ENCODE assay signal across 10 mouse cellular contexts in the genomic region with DNA sequence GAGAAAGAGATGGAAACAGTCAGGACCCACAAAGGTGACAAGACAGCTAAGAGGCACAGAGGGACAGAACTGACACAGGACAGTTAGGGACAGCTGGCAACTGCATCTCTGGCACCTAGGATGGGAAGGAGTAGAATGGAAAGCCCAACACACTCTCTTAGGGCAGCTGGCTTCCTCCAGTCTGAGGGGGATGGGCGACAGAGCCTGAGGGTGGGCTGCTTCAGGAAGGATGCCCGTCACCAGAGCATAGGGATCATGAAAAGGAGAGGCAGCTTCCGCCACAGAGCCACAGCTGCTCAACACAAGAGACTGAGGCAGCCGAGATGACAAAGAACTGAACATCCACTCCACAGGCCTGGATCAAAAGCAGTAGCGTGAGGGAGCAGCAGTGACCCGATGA. TPM values are rescaled to one million over a fixed set of nuclear protein-coding genes. Genes with fewer than 3 reads are reported as not detected.
A peak's percentile ranks its signal among the peaks of the same experiment; 100 is the strongest.
DNase-seq lines count a peak whose midpoint lies in the region; ATAC-seq and TF ChIP-seq lines count a peak whose summit lies in the region.
"Had no signal": no experiment of that assay in that cellular context is flagged by ENCODE, and none has a peak within 500 bp of the region (broad histone marks: within the 10 kb centered on the region; RNA-seq: fewer than 3 reads in every experiment).

No protein-coding gene starts in this region.

- no peak overlapping the region for H3K4me3 ChIP-seq in neural tube, embryonic 12.5 days
- no peak overlapping the region for H3K4me3 ChIP-seq in limb, embryonic 15.5 days
- H3K4me3 ChIP-seq in stomach, postnatal 0 days (ENCODE audit: low read depth, low read length): no peak overlapping the region

- ATAC-seq in frontal cortex, adult (ENCODE audit: low TSS enrichment): peak; percentile 4; the same call in 1 of the 2 replicates
- ATAC-seq in neural tube, embryonic 12.5 days (ENCODE audit: low FRiP score, low read depth): peak; percentile 71
- no peak for ATAC-seq in limb, embryonic 15.5 days (ENCODE audit: insufficient number of reproducible peaks, low FRiP score, low TSS enrichment, low read depth)
- ATAC-seq in stomach, postnatal 0 days (ENCODE audit: low FRiP score, low TSS enrichment): no peak

- peaks cover 39% of the 10 kb centered on the region for H3K36me3 ChIP-seq in neural tube, embryonic 12.5 days
- peaks cover 49% of the 10 kb centered on the region for H3K36me3 ChIP-seq in limb, embryonic 15.5 days
- H3K36me3 ChIP-seq in stomach, postnatal 0 days (ENCODE audit: control insufficient read depth, insufficient read depth, low read length): peaks cover 3% of the 10 kb centered on the region; the same call in 1 of the 2 replicates

- no peak overlapping the region; the same call in 1 of the 2 replicates for H3K9ac ChIP-seq in neural tube, embryonic 12.5 days
- H3K9ac ChIP-seq in limb, embryonic 15.5 days: no peak overlapping the region
- 0 out of 2 replicates have a peak overlapping the region, but pooled peaks have one; percentile 23 for H3K9ac ChIP-seq in stomach, postnatal 0 days (ENCODE audit: low read length)
- H3K9ac ChIP-seq: liver, embryonic 14.5 days had no signal

- no peaks in the 10 kb centered on the region for H3K27me3 ChIP-seq in neural tube, embryonic 12.5 days (replicated peaks)
- no peaks in the 10 kb centered on the region for H3K27me3 ChIP-seq in limb, embryonic 15.5 days
- no peaks in the 10 kb centered on the region for H3K27me3 ChIP-seq in stomach, postnatal 0 days (ENCODE audit: control insufficient read depth, insufficient read depth, low read length)

- TF ChIP-seq CTCF in stomach, postnatal 0 days (IDR thresholded peaks at IDR 0.05; ENCODE audit: low read depth): no peak

- H3K4me1 ChIP-seq in neural tube, embryonic 12.5 days: peaks cover 9% of the 10 kb centered on the region; the same call in 1 of the 2 replicates
- H3K4me1 ChIP-seq in limb, embryonic 15.5 days: peaks cover 12% of the 10 kb centered on the region
- H3K4me1 ChIP-seq in stomach, postnatal 0 days (replicated peaks; ENCODE audit: control insufficient read depth, insufficient read depth): peaks cover 6% of the 10 kb centered on the region; the same call in 1 of the 2 replicates

- H3K4me2 ChIP-seq in neural tube, embryonic 12.5 days (replicated peaks): no peak overlapping the region
- no peak overlapping the region for H3K4me2 ChIP-seq in limb, embryonic 15.5 days
- no peak overlapping the region for H3K4me2 ChIP-seq in stomach, postnatal 0 days (replicated peaks; ENCODE audit: low read depth)

- DNase-seq in frontal cortex, postnatal 36 days (ENCODE audit: low spot score in 2 of 2): no peak
- DNase-seq in neural tube, embryonic 10.5 days (ENCODE audit: extremely low spot score, low spot score): no peak
- DNase-seq in stomach, postnatal 0 days (ENCODE audit: low spot score): no peak
- no peak for DNase-seq in gastrocnemius, postnatal 4 days (ENCODE audit: low spot score in 2 of 2)
- no peak for DNase-seq in kidney, postnatal 25 days
- DNase-seq: spleen, adult 18-20 months had no signal

- WGBS in neural tube, embryonic 12.5 days: 55% methylated on average over 6 of the region's 6 CpGs
- 49% methylated on average over 6 of the region's 6 CpGs for WGBS in limb, embryonic 15.5 days
- WGBS in stomach, postnatal 0 days: 66% methylated on average over 6 of the region's 6 CpGs

- no peak overlapping the region for H3K27ac ChIP-seq in neural tube, embryonic 12.5 days
- peak overlapping the region; percentile 65; the same call in 1 of the 2 replicates for H3K27ac ChIP-seq in limb, embryonic 15.5 days
- H3K27ac ChIP-seq in stomach, postnatal 0 days (replicated peaks): peak overlapping the region; percentile 63; the same call in 1 of the 2 replicates
- H3K27ac ChIP-seq: liver, embryonic 14.5 days had no signal

- TF ChIP-seq EP300 in stomach, postnatal 0 days (optimal IDR thresholded peaks at IDR 0.05): no peak

- no peaks in the 10 kb centered on the region for H3K9me3 ChIP-seq in neural tube, embryonic 12.5 days
- H3K9me3 ChIP-seq in limb, embryonic 15.5 days: no peaks in the 10 kb centered on the region
- H3K9me3 ChIP-seq in stomach, postnatal 0 days (ENCODE audit: control insufficient read depth, low read length): no peaks in the 10 kb centered on the region

RNA-seq across cellular contexts. Expression of gene Twsg1, which starts 19.5 kb away (rescaled TPM):
- polyA plus RNA-seq in neural tube, embryonic 12.5 days (2016; fragmentation: Nextera tagmentation; extraction: Ambion mirVana): 75.0 and 79.0 TPM in 2 replicates
- 136 and 150 TPM in 2 replicates for polyA plus RNA-seq in limb, embryonic 15.5 days (2015; fragmentation: Nextera tagmentation; extraction: Ambion mirVana)
- polyA plus RNA-seq in stomach, postnatal 0 days (2015; fragmentation: Nextera tagmentation; extraction: Ambion mirVana): 63.5 and 66.8 TPM in 2 replicates
- 10 to 100 TPM; 38.6 to 45.8 TPM for total RNA-seq in gastrocnemius, postnatal 4 days (2021)

RNA-seq across cellular contexts. Expression of gene Ralbp1, which starts 45.9 kb away (rescaled TPM):
- polyA plus RNA-seq in neural tube, embryonic 12.5 days (2016; fragmentation: Nextera tagmentation; extraction: Ambion mirVana): 53.0 and 53.7 TPM in 2 replicates
- polyA plus RNA-seq in limb, embryonic 15.5 days (2015; fragmentation: Nextera tagmentation; extraction: Ambion mirVana): 179 and 182 TPM in 2 replicates
- polyA plus RNA-seq in stomach, postnatal 0 days (2015; fragmentation: Nextera tagmentation; extraction: Ambion mirVana): 114 and 117 TPM in 2 replicates
- 10 to 100 TPM; 38.3 to 39.1 TPM for total RNA-seq in gastrocnemius, postnatal 4 days (2021)

Comparison
In these comparisons a context has a peak if more than half of its experiments do, and no peak if none do; other contexts are left out.
1. ATAC-seq: peak in frontal cortex, adult (single experiment) and neural tube, embryonic 12.5 days (single experiment); none in limb, embryonic 15.5 days (single experiment) and stomach, postnatal 0 days (single experiment).